Mouse (Mus musculus) liver, embryonic 14.5 days (tissue): ENCODE measurements around the gene Ephx1.

Source experiments
- CTCF ChIP-seq: IDR thresholded peaks from 2 replicates; pipeline ENCODE4 v1.5.1; 2016; ENCODE audit warnings: antibody characterized with exemption, low read depth, control low read depth
- EP300 ChIP-seq: IDR thresholded peaks from 2 replicates; pipeline ENCODE4 v1.6.1; 2016; ENCODE audit warnings: antibody characterized with exemption, low read depth

GRCm38 (mm10) chr1:180974126-180974746 is 46.5 kb downstream of the Ephx1 start:
- TF ChIP-seq CTCF (peak; percentile 93), EP300 (no peak)
